Mouse (Mus musculus): ENCODE results near the gene Parg. TPM values are rescaled to one million over a fixed set of nuclear protein-coding genes. Genes with fewer than 3 reads are reported as not detected.

Parg gene
- 65.6 TPM for total RNA-seq (2023)

GRCm38 (mm10) chr14:32201791-32202451, at the start of gene Parg, which contains the start of gene Timm23:
Parg (plus strand) TSS chr14:32201949.
Timm23 (minus strand) TSS chr14:32201898.

GRCm38 (mm10) chr14:32159690-32160246, 42.0 kb upstream of the Parg start, which contains the start of gene Ncoa4:
Ncoa4 (plus strand) TSS chr14:32159865.

GRCm38 (mm10) chr14:32321732-32322685, 120.3 kb downstream of the Parg start, which contains the start of gene Ogdhl:
Ogdhl (plus strand) TSS chr14:32322019.

Other genes starting within 250 kb of the Parg start
- gene Galnt15, start 173.0 kb upstream of the Parg start, total RNA-seq (2023): not detected
- 12.0 TPM for gene Oxnad1, start 116.6 kb upstream of the Parg start, total RNA-seq (2023)
- 65.1 TPM for gene Dph3, start 116.2 kb upstream of the Parg start, total RNA-seq (2023)
- not detected for gene Msmb, start 59.9 kb upstream of the Parg start, total RNA-seq (2023)
- 95.6 TPM for gene Ncoa4, start 42.1 kb upstream of the Parg start, total RNA-seq (2023)
- 88.2 TPM for gene Timm23, start 51 bp upstream of the Parg start, total RNA-seq (2023)
- gene Ogdhl, start 120.1 kb downstream of the Parg start, total RNA-seq (2023): 0.18 TPM
- not detected for gene 1700024G13Rik, start 186.4 kb downstream of the Parg start, total RNA-seq (2023)

Measured in CD8-positive naive resting alpha-beta T cell, adult 57 days (primary cell).